Mouse (Mus musculus) urinary bladder, postnatal 36 days (tissue): ENCODE measurements around the gene Apobec1.
A peak's percentile ranks its signal among the peaks of the same experiment; 100 is the strongest.
"Not testable (repeated sequence)": the region's sequence is repeated elsewhere in the genome, so short reads cannot be mapped to it uniquely, and the experiment has no call there.

Source experiments
- DNase-seq, 2 experiments: peaks; one replicate each; pipeline ENCODE4 v3.0.0; 2022; ENCODE audit warnings: low spot score in 2 of 2, mixed read lengths in 1 of 2

Gene Apobec1

GRCm38 (mm10) chr6:122604260-122604659 lies 2.0 kb upstream of the Apobec1 start:
- no peak for DNase-seq

- no peak for DNase-seq
These were observed 713 bp upstream of the Apobec1 start for GRCm38 (mm10) chr6:122602992-122603322.

- DNase-seq: no peak
These were observed 629 bp downstream of the Apobec1 start for GRCm38 (mm10) chr6:122601615-122602014.

GRCm38 (mm10) chr6:122601031-122601430 lies 1.2 kb downstream of the Apobec1 start:
- DNase-seq: no peak

- DNase-seq: no peak
These were observed 2.1 kb downstream of the Apobec1 start for GRCm38 (mm10) chr6:122600066-122600646.

GRCm38 (mm10) chr6:122599054-122599737 lies 3.0 kb downstream of the Apobec1 start:
- no peak for DNase-seq

- no peak for DNase-seq
These were observed 3.8 kb downstream of the Apobec1 start for GRCm38 (mm10) chr6:122598436-122598835.

- no peak for DNase-seq
These were observed 4.2 kb downstream of the Apobec1 start for GRCm38 (mm10) chr6:122598014-122598413.

- DNase-seq: no peak
These were observed 5.6 kb downstream of the Apobec1 start for GRCm38 (mm10) chr6:122596608-122597007.

GRCm38 (mm10) chr6:122595637-122596036 lies 6.6 kb downstream of the Apobec1 start:
- DNase-seq: peak in 1 of 2 experiments; percentile 20

GRCm38 (mm10) chr6:122592905-122593304 lies 9.3 kb downstream of the Apobec1 start:
- DNase-seq: no peak

- no peak for DNase-seq
These were observed 11.1 kb downstream of the Apobec1 start for GRCm38 (mm10) chr6:122591027-122591758.

GRCm38 (mm10) chr6:122579086-122579485 lies 23.2 kb downstream of the Apobec1 start:
- DNase-seq: no peak

- DNase-seq: no peak
These were observed 25.2 kb downstream of the Apobec1 start for GRCm38 (mm10) chr6:122577030-122577429.

- DNase-seq: not testable (repeated sequence)
These were observed 27.2 kb downstream of the Apobec1 start for GRCm38 (mm10) chr6:122575037-122575436.

- no peak for DNase-seq
These were observed 30.7 kb downstream of the Apobec1 start for GRCm38 (mm10) chr6:122571617-122571959.

- no peak for DNase-seq
These were observed 31.3 kb downstream of the Apobec1 start for GRCm38 (mm10) chr6:122570695-122571616.

GRCm38 (mm10) chr6:122569762-122570161 lies 32.5 kb downstream of the Apobec1 start:
- DNase-seq: no peak

GRCm38 (mm10) chr6:122569113-122569512 lies 33.1 kb downstream of the Apobec1 start:
- no peak for DNase-seq

- no peak for DNase-seq
These were observed 37.0 kb downstream of the Apobec1 start for GRCm38 (mm10) chr6:122565070-122565784.

GRCm38 (mm10) chr6:122562463-122562862 lies 39.8 kb downstream of the Apobec1 start:
- DNase-seq: peak in 1 of 2 experiments; percentile 20
